8 mouse cellular contexts compared by ENCODE assay signal in the genomic region with DNA sequence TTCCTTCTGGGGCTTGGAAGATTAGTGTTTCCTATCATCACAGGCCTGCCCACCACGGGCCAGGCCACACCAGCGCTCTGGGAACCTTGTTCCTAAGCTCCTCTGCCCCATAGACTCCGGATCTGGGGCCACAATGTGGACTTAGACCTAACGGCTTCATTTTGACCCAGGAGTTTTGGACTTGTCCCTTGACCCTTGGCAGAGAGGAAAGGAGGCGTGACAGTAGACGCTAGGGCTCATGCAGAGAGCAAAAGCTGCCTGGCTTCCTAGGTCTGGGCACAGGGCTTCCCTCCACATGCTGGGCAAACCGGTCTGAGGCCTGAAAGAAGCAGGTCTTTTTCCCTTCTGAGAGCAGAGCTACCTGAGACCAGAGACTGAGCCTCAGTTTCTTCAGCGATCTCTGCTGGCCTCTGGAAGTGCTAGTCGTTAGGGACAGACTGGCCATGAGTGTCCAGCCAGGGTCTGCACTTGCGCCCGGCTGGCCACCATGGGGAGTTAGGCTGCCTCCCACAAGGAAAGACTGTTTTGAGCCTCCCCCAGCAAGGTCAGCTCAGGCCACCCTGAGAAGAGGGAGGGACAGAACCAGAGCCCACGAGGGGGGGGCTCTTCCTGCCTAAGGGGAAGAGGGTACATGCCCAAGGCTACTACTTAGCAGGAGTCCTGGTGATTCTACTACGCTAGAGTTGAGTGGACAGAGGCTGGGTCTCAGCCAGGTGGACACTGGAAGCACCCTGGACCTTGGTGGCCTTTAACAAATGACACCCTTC. TPM values are rescaled to one million over a fixed set of nuclear protein-coding genes. Genes with fewer than 3 reads are reported as not detected.
DNase-seq lines count a peak whose midpoint lies in the region; ATAC-seq and TF ChIP-seq lines count a peak whose summit lies in the region.

No protein-coding gene starts in this region.

- no peak overlapping the region for H3K4me3 ChIP-seq in forebrain, embryonic 15.5 days
- H3K4me3 ChIP-seq in forebrain, embryonic 10.5 days = no peak overlapping the region
- H3K4me3 ChIP-seq in liver, adult 2 months (ENCODE audit: insufficient read depth, low read depth, low read length) = no peak overlapping the region
- no peak overlapping the region for H3K4me3 ChIP-seq in liver, embryonic 11.5 days (ENCODE audit: low read depth, low read length)
- H3K4me3 ChIP-seq in midbrain, embryonic 13.5 days (replicated peaks) = no peak overlapping the region

- no peaks in the 10 kb centered on the region for H3K79me2 ChIP-seq in liver, adult 2 months (ENCODE audit: control insufficient read depth, insufficient read depth, low read length)

- WGBS in forebrain, embryonic 15.5 days = 79% methylated on average over 13 of the region's 13 CpGs
- WGBS in forebrain, embryonic 10.5 days = 79% methylated on average over 13 of the region's 13 CpGs
- 13% methylated on average over 13 of the region's 13 CpGs for WGBS in liver, adult 2 months
- 74% methylated on average over 13 of the region's 13 CpGs for whole genome bisulfite sequencing in liver, embryonic 11.5 days
- WGBS in midbrain, embryonic 13.5 days = 83% methylated on average over 13 of the region's 13 CpGs

- no peak for ATAC-seq in forebrain, embryonic 15.5 days (replicated peaks)
- no peak for ATAC-seq in liver, embryonic 11.5 days (replicated peaks; ENCODE audit: low FRiP score)
- no peak for ATAC-seq in midbrain, embryonic 13.5 days

- no peak overlapping the region for H3K4me2 ChIP-seq in forebrain, embryonic 15.5 days (replicated peaks)
- H3K4me2 ChIP-seq in liver, embryonic 11.5 days = no peak overlapping the region
- H3K4me2 ChIP-seq in midbrain, embryonic 13.5 days (replicated peaks) = no peak overlapping the region

- peaks cover 66% of the 10 kb centered on the region for H3K36me3 ChIP-seq in forebrain, embryonic 15.5 days
- no peaks in the 10 kb centered on the region for H3K36me3 ChIP-seq in forebrain, embryonic 10.5 days (replicated peaks)
- H3K36me3 ChIP-seq in liver, adult 2 months (ENCODE audit: control insufficient read depth, insufficient read depth, low read length) = peaks cover 6% of the 10 kb centered on the region; the same call in 1 of the 2 replicates
- no peaks in the 10 kb centered on the region for H3K36me3 ChIP-seq in liver, embryonic 11.5 days (ENCODE audit: control insufficient read depth, insufficient read depth, low read length)
- H3K36me3 ChIP-seq in midbrain, embryonic 13.5 days = peaks cover 67% of the 10 kb centered on the region

- no peaks in the 10 kb centered on the region for H3K27me3 ChIP-seq in forebrain, embryonic 15.5 days
- peaks cover 59% of the 10 kb centered on the region for H3K27me3 ChIP-seq in forebrain, embryonic 10.5 days (ENCODE audit: poor library complexity, severe bottlenecking)
- H3K27me3 ChIP-seq in liver, adult 2 months (ENCODE audit: control insufficient read depth, insufficient read depth, low read length) = no peaks in the 10 kb centered on the region
- no peaks in the 10 kb centered on the region for H3K27me3 ChIP-seq in liver, embryonic 11.5 days (replicated peaks; ENCODE audit: control insufficient read depth, insufficient read depth, low read length)
- H3K27me3 ChIP-seq in midbrain, embryonic 13.5 days = no peaks in the 10 kb centered on the region; the same call in 1 of the 2 replicates

- no peak for DNase-seq in forebrain, embryonic 10.5 days (ENCODE audit: extremely low spot score, low spot score)
- DNase-seq in liver, adult 2 months (ENCODE audit: extremely low read depth, low read depth, low spot score) = peak; percentile 99
- DNase-seq in liver, embryonic 11.5 days (ENCODE audit: low spot score) = no peak
- peak; percentile 53 for DNase-seq in cerebellum, adult 9-11 months
- peak; percentile 85 to 93 for DNase-seq in kidney, postnatal 36 days
- DNase-seq in spleen, postnatal 10 days (ENCODE audit: low spot score in 2 of 2) = no peak

- peaks cover 38% of the 10 kb centered on the region for H3K4me1 ChIP-seq in forebrain, embryonic 15.5 days
- peaks cover 7% of the 10 kb centered on the region; the same call in 1 of the 2 replicates for H3K4me1 ChIP-seq in forebrain, embryonic 10.5 days
- H3K4me1 ChIP-seq in liver, adult 2 months (ENCODE audit: control insufficient read depth, insufficient read depth, low read length) = peaks cover 64% of the 10 kb centered on the region
- H3K4me1 ChIP-seq in liver, embryonic 11.5 days (replicated peaks; ENCODE audit: control insufficient read depth, insufficient read depth, low read length) = no peaks in the 10 kb centered on the region
- peaks cover 21% of the 10 kb centered on the region for H3K4me1 ChIP-seq in midbrain, embryonic 13.5 days (replicated peaks)

- H3K9me3 ChIP-seq in forebrain, embryonic 15.5 days = no peaks in the 10 kb centered on the region
- H3K9me3 ChIP-seq in forebrain, embryonic 10.5 days = no peaks in the 10 kb centered on the region
- H3K9me3 ChIP-seq in liver, embryonic 11.5 days (ENCODE audit: control insufficient read depth, low read length) = no peaks in the 10 kb centered on the region
- no peaks in the 10 kb centered on the region for H3K9me3 ChIP-seq in midbrain, embryonic 13.5 days

- TF ChIP-seq CTCF in liver, adult 2 months (IDR thresholded peaks at IDR 0.05; ENCODE audit: low read depth, low read length) = no peak

- H3K27ac ChIP-seq in forebrain, embryonic 15.5 days (replicated peaks) = peak overlapping the region; percentile 35
- H3K27ac ChIP-seq in forebrain, embryonic 10.5 days = no peak overlapping the region
- peak overlapping the region; percentile 87 for H3K27ac ChIP-seq in liver, adult 2 months (replicated peaks; ENCODE audit: insufficient read depth, low read depth, low read length)
- no peak overlapping the region for H3K27ac ChIP-seq in liver, embryonic 11.5 days (ENCODE audit: low read depth, low read length)
- no peak overlapping the region for H3K27ac ChIP-seq in midbrain, embryonic 13.5 days

- TF ChIP-seq POLR2A in liver, adult 2 months (IDR thresholded peaks at IDR 0.05; ENCODE audit: extremely low read depth, insufficient read depth, low read length) = no peak

- H3K9ac ChIP-seq in forebrain, embryonic 15.5 days (replicated peaks) = no peak overlapping the region
- peak overlapping the region; percentile 38 for H3K9ac ChIP-seq in liver, adult 2 months (ENCODE audit: low read depth, low read length)
- no peak overlapping the region for H3K9ac ChIP-seq in liver, embryonic 11.5 days (ENCODE audit: low read depth, low read length)
- no peak overlapping the region for H3K9ac ChIP-seq in midbrain, embryonic 13.5 days (replicated peaks)

RNA-seq across cellular contexts. Expression of gene Ppara, which starts 29.0 kb away (rescaled TPM):
- 1.4 and 1.5 TPM in 2 replicates for polyA plus RNA-seq in forebrain, embryonic 15.5 days (2015; fragmentation: Nextera tagmentation; extraction: Ambion mirVana)
- polyA plus RNA-seq in forebrain, embryonic 10.5 days (2016; fragmentation: Nextera tagmentation; extraction: Ambion mirVana) = 0.11 and 0.20 TPM in 2 replicates
- total RNA-seq in liver, adult 2 months (2014; rRNA removed) = 184 and 206 TPM in 2 replicates
- polyA plus RNA-seq in liver, adult 2 months (2012; rRNA removed) = 36.2 and 39.8 TPM in 2 replicates
- polyA plus RNA-seq in liver, embryonic 11.5 days (2014; fragmentation: Nextera tagmentation; extraction: Ambion mirVana) = 2.5 and 3.4 TPM in 2 replicates
- 0.54 and 0.96 TPM in 2 replicates for polyA plus RNA-seq in midbrain, embryonic 13.5 days (2015; fragmentation: Nextera tagmentation; extraction: Ambion mirVana)

Comparison
In these comparisons a context has a peak if more than half of its experiments do, and no peak if none do; other contexts are left out.
1. H3K27ac ChIP-seq: peak in forebrain, embryonic 15.5 days (single experiment) and liver, adult 2 months (single experiment); none in forebrain, embryonic 10.5 days (single experiment), liver, embryonic 11.5 days (single experiment) and midbrain, embryonic 13.5 days (single experiment).
2. DNase-seq: peak in liver, adult 2 months (single experiment), cerebellum, adult 9-11 months (single experiment) and kidney, postnatal 36 days (2 of 2); none in forebrain, embryonic 10.5 days (single experiment), liver, embryonic 11.5 days (single experiment) and spleen, postnatal 10 days (0 of 2).